Mouse (Mus musculus) MEL (cell line): ENCODE measurements around the gene Senp3.

Experiments used
- CHD2 ChIP-seq: IDR thresholded peaks from 2 replicates; pipeline ENCODE4 v1.6.1; 2011; ENCODE audit warnings: low read length, improper control_type of control experiment
- CTCF ChIP-seq, 3 experiments: IDR thresholded peaks in 2 of 3; conservative IDR thresholded peaks in 1 of 3; 2 replicates each; pipeline ENCODE4 v1.5.1; 2011 to 2012; ENCODE audit warnings: low read length in 3 of 3, low read depth in 2 of 3, mild to moderate bottlenecking in 2 of 3, improper control_type of control experiment in 1 of 3, inconsistent platforms in 1 of 3, mixed read lengths in 1 of 3, moderate library complexity in 1 of 3; ENCODE audit not compliant: control insufficient read depth in 1 of 3, insufficient read depth in 1 of 3, poor library complexity in 1 of 3, severe bottlenecking in 1 of 3
- EP300 ChIP-seq, 2 experiments: IDR thresholded peaks; 2 replicates each; pipeline ENCODE4 v1.6.1; 2011; ENCODE audit warnings: improper control_type of control experiment in 2 of 2, low read length in 2 of 2, low read depth in 1 of 2, mild to moderate bottlenecking in 1 of 2
- GABPA ChIP-seq: IDR thresholded peaks from 2 replicates; pipeline ENCODE4 v1.6.1; 2012; ENCODE audit warnings: low read depth, mild to moderate bottlenecking, inconsistent platforms, low read length, improper control_type of control experiment, moderate library complexity
- GATA1 ChIP-seq: IDR thresholded peaks from 2 replicates; pipeline ENCODE4 v1.6.1; 2011; ENCODE audit warnings: low read depth, low read length, improper control_type of control experiment
- JUND ChIP-seq: IDR thresholded peaks from 2 replicates; pipeline ENCODE4 v1.6.1; 2011; ENCODE audit warnings: low read depth, mild to moderate bottlenecking, improper control_type of control experiment, low read length
- MAZ ChIP-seq: IDR thresholded peaks from 2 replicates; pipeline ENCODE4 v1.6.1; 2012; ENCODE audit warnings: low read depth, mild to moderate bottlenecking, inconsistent platforms, low read length, improper control_type of control experiment
- MEF2A ChIP-seq: IDR thresholded peaks from 2 replicates; pipeline ENCODE4 v1.6.1; 2014; ENCODE audit warnings: low read depth, mild to moderate bottlenecking, inconsistent platforms, low read length, improper control_type of control experiment; ENCODE audit not compliant: poor library complexity, insufficient replicate concordance, severe bottlenecking; ENCODE audit errors: extremely low read depth
- NELFE ChIP-seq: IDR thresholded peaks from 2 replicates; pipeline ENCODE4 v1.6.1; 2011; ENCODE audit warnings: low read depth, low read length, improper control_type of control experiment
- POLR2A ChIP-seq, 2 experiments: IDR thresholded peaks; 2 replicates each; pipeline ENCODE4 v1.6.1; 2011 to 2012; ENCODE audit warnings: low read length in 2 of 2, mild to moderate bottlenecking in 2 of 2, control low read depth in 1 of 2, improper control_type of control experiment in 1 of 2, low read depth in 1 of 2, moderate library complexity in 1 of 2; ENCODE audit not compliant: control insufficient read depth in 1 of 2, insufficient read depth in 1 of 2, poor library complexity in 1 of 2
- RCOR1 ChIP-seq: IDR thresholded peaks from 2 replicates; pipeline ENCODE4 v1.6.1; 2012; ENCODE audit warnings: low read depth, mild to moderate bottlenecking, inconsistent platforms, low read length, improper control_type of control experiment
- USF1 ChIP-seq: IDR thresholded peaks from 2 replicates; pipeline ENCODE4 v1.6.1; 2014; ENCODE audit warnings: low read depth, mild to moderate bottlenecking, inconsistent platforms, low read length, improper control_type of control experiment, moderate library complexity
- ZC3H11A ChIP-seq: IDR thresholded peaks from 2 replicates; pipeline ENCODE4 v1.6.1; 2012; ENCODE audit warnings: low read depth, mild to moderate bottlenecking, inconsistent platforms, low read length, improper control_type of control experiment
- ZNF384 ChIP-seq: IDR thresholded peaks from 2 replicates; pipeline ENCODE4 v1.6.1; 2012; ENCODE audit warnings: low read depth, mild to moderate bottlenecking, inconsistent platforms, low read length, improper control_type of control experiment

GRCm38 (mm10) chr11:69692863-69693262, 11.0 kb upstream of the Senp3 start:
- TF ChIP-seq POLR2A (IDR thresholded peaks at IDR 0.05; ENCODE audit: control insufficient read depth in 1 of 2, insufficient read depth in 1 of 2, low read depth in 1 of 2, low read length in 2 of 2, poor library complexity in 1 of 2): no peak
- TF ChIP-seq CTCF (IDR thresholded peaks at IDR 0.05 in 2 of 3, conservative IDR thresholded peaks at IDR 0.05 in 1 of 3; ENCODE audit: control insufficient read depth in 1 of 3, insufficient read depth in 1 of 3, low read depth in 2 of 3, low read length in 3 of 3, poor library complexity in 1 of 3, severe bottlenecking in 1 of 3): no peak
- no peak for TF ChIP-seq RCOR1
- TF ChIP-seq GABPA: no peak
- no peak for TF ChIP-seq GATA1
- no peak for TF ChIP-seq CHD2
- TF ChIP-seq ZC3H11A: no peak
- no peak for TF ChIP-seq MAZ
- no peak for TF ChIP-seq NELFE
- TF ChIP-seq USF1: no peak
- no peak for TF ChIP-seq ZNF384
- no peak for TF ChIP-seq MEF2A
- TF ChIP-seq EP300 (IDR thresholded peaks at IDR 0.05; ENCODE audit: low read depth in 1 of 2, low read length in 2 of 2): no peak
- TF ChIP-seq JUND: no peak
